Mouse (Mus musculus): ENCODE measurements at regions not wholly inside any gene's neighbourhood (a gene's known extent, or its start where the extent isn't known, plus 50 kb on each side); places are given as distances from the start of the nearest gene placed in this dataset.

- no peak for ATAC-seq (ENCODE audit: insufficient read depth, low FRiP score)
- Histone ChIP-seq H3K27ac (ENCODE audit: low read length) (no peak overlapping the region), H3K36me3 (ENCODE audit: control insufficient read depth, insufficient read depth, low read length) (no peaks in the 10 kb centered on the region), H3K4me2 (ENCODE audit: low read depth, low read length) (no peak overlapping the region), H3K4me3 (replicated peaks; ENCODE audit: low read length) (no peak overlapping the region), H3K4me1 (ENCODE audit: control insufficient read depth, insufficient read depth, low read length) (no peaks in the 10 kb centered on the region), H3K27me3 (ENCODE audit: control insufficient read depth, insufficient read depth, low read length) (no peaks in the 10 kb centered on the region), H3K9me3 (replicated peaks; ENCODE audit: control insufficient read depth, low read length) (no peaks in the 10 kb centered on the region), H3K9ac (ENCODE audit: low read length) (no peak overlapping the region)
- WGBS = 84% methylated on average over 8 of the region's 8 CpGs
These were observed 182.8 kb downstream of the Sox11 start for GRCm38 (mm10) chr12:27159416-27160062.

GRCm38 (mm10) chr12:27150871-27151853 lies 191.2 kb downstream of the Sox11 start:
- Histone ChIP-seq H3K9ac (ENCODE audit: low read length) (no peak overlapping the region), H3K9me3 (replicated peaks; ENCODE audit: control insufficient read depth, low read length) (no peaks in the 10 kb centered on the region), H3K4me1 (ENCODE audit: control insufficient read depth, insufficient read depth, low read length) (peaks cover 4% of the 10 kb centered on the region), H3K36me3 (ENCODE audit: control insufficient read depth, insufficient read depth, low read length) (no peaks in the 10 kb centered on the region), H3K27me3 (ENCODE audit: control insufficient read depth, insufficient read depth, low read length) (no peaks in the 10 kb centered on the region), H3K27ac (ENCODE audit: low read length) (no peak overlapping the region), H3K4me2 (ENCODE audit: low read depth, low read length) (no peak overlapping the region), H3K4me3 (replicated peaks; ENCODE audit: low read length) (no peak overlapping the region)
- WGBS = 36% methylated on average over 13 of the region's 13 CpGs
- no peak for ATAC-seq (ENCODE audit: insufficient read depth, low FRiP score)

- Histone ChIP-seq H3K36me3 (ENCODE audit: control insufficient read depth, insufficient read depth, low read length) (no peaks in the 10 kb centered on the region), H3K4me3 (replicated peaks; ENCODE audit: low read length) (no peak overlapping the region), H3K4me2 (ENCODE audit: low read depth, low read length) (no peak overlapping the region), H3K27me3 (ENCODE audit: control insufficient read depth, insufficient read depth, low read length) (no peaks in the 10 kb centered on the region), H3K4me1 (ENCODE audit: control insufficient read depth, insufficient read depth, low read length) (0 out of 2 replicates have a peak, but pooled peaks cover 6% of the 10 kb centered on the region), H3K9me3 (replicated peaks; ENCODE audit: control insufficient read depth, low read length) (no peaks in the 10 kb centered on the region), H3K27ac (ENCODE audit: low read length) (no peak overlapping the region), H3K9ac (ENCODE audit: low read length) (no peak overlapping the region)
- WGBS = 67% methylated on average over 8 of the region's 8 CpGs
- ATAC-seq (ENCODE audit: insufficient read depth, low FRiP score) = no peak
These were observed 199.1 kb downstream of the Sox11 start for GRCm38 (mm10) chr12:27143310-27143709.

- no peaks in the 10 kb centered on the region for H3K27me3 ChIP-seq (ENCODE audit: control insufficient read depth, insufficient read depth, low read length)
- H3K27ac ChIP-seq (ENCODE audit: low read length) = no peak overlapping the region
- no peak overlapping the region for H3K9ac ChIP-seq (ENCODE audit: low read length)
- H3K36me3 ChIP-seq (ENCODE audit: control insufficient read depth, insufficient read depth, low read length) = no peaks in the 10 kb centered on the region
- ATAC-seq (ENCODE audit: insufficient read depth, low FRiP score) = peak; percentile 31; the same call in 1 of the 2 replicates
- no peaks in the 10 kb centered on the region for H3K9me3 ChIP-seq (replicated peaks; ENCODE audit: control insufficient read depth, low read length)
- H3K4me2 ChIP-seq (ENCODE audit: low read depth, low read length) = no peak overlapping the region
- WGBS = 13% methylated on average over 5 of the region's 5 CpGs
- no peak overlapping the region for H3K4me3 ChIP-seq (replicated peaks; ENCODE audit: low read length)
- H3K4me1 ChIP-seq (ENCODE audit: control insufficient read depth, insufficient read depth, low read length) = peaks cover 17% of the 10 kb centered on the region
These were observed 202.1 kb downstream of the Sox11 start for GRCm38 (mm10) chr12:27140335-27140702.

GRCm38 (mm10) chr12:27139683-27140334 lies 202.6 kb downstream of the Sox11 start:
- 0 out of 2 replicates have a peak overlapping the region, but pooled peaks have one; percentile 20 for H3K9ac ChIP-seq (ENCODE audit: low read length)
- H3K4me3 ChIP-seq (replicated peaks; ENCODE audit: low read length) = no peak overlapping the region
- WGBS = 35% methylated on average over 12 of the region's 13 CpGs
- no peaks in the 10 kb centered on the region for H3K9me3 ChIP-seq (replicated peaks; ENCODE audit: control insufficient read depth, low read length)
- peaks cover 20% of the 10 kb centered on the region for H3K4me1 ChIP-seq (ENCODE audit: control insufficient read depth, insufficient read depth, low read length)
- ATAC-seq (ENCODE audit: insufficient read depth, low FRiP score) = peak; percentile 73; the same call in 1 of the 2 replicates
- no peak overlapping the region for H3K27ac ChIP-seq (ENCODE audit: low read length)
- no peaks in the 10 kb centered on the region for H3K27me3 ChIP-seq (ENCODE audit: control insufficient read depth, insufficient read depth, low read length)
- H3K4me2 ChIP-seq (ENCODE audit: low read depth, low read length) = no peak overlapping the region
- no peaks in the 10 kb centered on the region for H3K36me3 ChIP-seq (ENCODE audit: control insufficient read depth, insufficient read depth, low read length)

GRCm38 (mm10) chr12:27138663-27139633 lies 203.4 kb downstream of the Sox11 start:
- H3K27me3 ChIP-seq (ENCODE audit: control insufficient read depth, insufficient read depth, low read length) = no peaks in the 10 kb centered on the region
- no peak overlapping the region for H3K27ac ChIP-seq (ENCODE audit: low read length)
- no peak overlapping the region for H3K4me2 ChIP-seq (ENCODE audit: low read depth, low read length)
- ATAC-seq (ENCODE audit: insufficient read depth, low FRiP score) = no peak
- H3K9ac ChIP-seq (ENCODE audit: low read length) = no peak overlapping the region
- no peaks in the 10 kb centered on the region for H3K9me3 ChIP-seq (replicated peaks; ENCODE audit: control insufficient read depth, low read length)
- H3K36me3 ChIP-seq (ENCODE audit: control insufficient read depth, insufficient read depth, low read length) = no peaks in the 10 kb centered on the region
- 74% methylated on average over 13 of the region's 13 CpGs for WGBS
- no peak overlapping the region for H3K4me3 ChIP-seq (replicated peaks; ENCODE audit: low read length)
- peaks cover 20% of the 10 kb centered on the region for H3K4me1 ChIP-seq (ENCODE audit: control insufficient read depth, insufficient read depth, low read length)

GRCm38 (mm10) chr12:27135997-27136559 lies 206.3 kb downstream of the Sox11 start:
- 16% methylated on average over 10 of the region's 10 CpGs for WGBS
- Histone ChIP-seq H3K9ac (ENCODE audit: low read length) (peak overlapping the region; percentile 47; the same call in 1 of the 2 replicates), H3K27ac (ENCODE audit: low read length) (peak overlapping the region; percentile 83), H3K4me3 (replicated peaks; ENCODE audit: low read length) (0 out of 2 replicates have a peak overlapping the region, but pooled peaks have one; percentile 9), H3K9me3 (replicated peaks; ENCODE audit: control insufficient read depth, low read length) (no peaks in the 10 kb centered on the region), H3K4me2 (ENCODE audit: low read depth, low read length) (peak overlapping the region; percentile 52), H3K4me1 (ENCODE audit: control insufficient read depth, insufficient read depth, low read length) (peaks cover 20% of the 10 kb centered on the region), H3K36me3 (ENCODE audit: control insufficient read depth, insufficient read depth, low read length) (no peaks in the 10 kb centered on the region), H3K27me3 (ENCODE audit: control insufficient read depth, insufficient read depth, low read length) (no peaks in the 10 kb centered on the region)
- ATAC-seq (ENCODE audit: insufficient read depth, low FRiP score) = peak; percentile 33; the same call in 1 of the 2 replicates

GRCm38 (mm10) chr12:27130544-27130943 lies 211.8 kb downstream of the Sox11 start:
- H3K9ac ChIP-seq (ENCODE audit: low read length) = no peak overlapping the region
- ATAC-seq (ENCODE audit: insufficient read depth, low FRiP score) = no peak
- H3K36me3 ChIP-seq (ENCODE audit: control insufficient read depth, insufficient read depth, low read length) = no peaks in the 10 kb centered on the region
- H3K9me3 ChIP-seq (replicated peaks; ENCODE audit: control insufficient read depth, low read length) = no peaks in the 10 kb centered on the region
- WGBS = 86% methylated on average over 1 of the region's 1 CpGs
- no peak overlapping the region for H3K4me2 ChIP-seq (ENCODE audit: low read depth, low read length)
- no peaks in the 10 kb centered on the region for H3K27me3 ChIP-seq (ENCODE audit: control insufficient read depth, insufficient read depth, low read length)
- no peak overlapping the region for H3K27ac ChIP-seq (ENCODE audit: low read length)
- H3K4me1 ChIP-seq (ENCODE audit: control insufficient read depth, insufficient read depth, low read length) = peaks cover 4% of the 10 kb centered on the region
- no peak overlapping the region for H3K4me3 ChIP-seq (replicated peaks; ENCODE audit: low read length)
